Mouse (Mus musculus): Measurements from ENCODE around the gene Ttc17. TPM values are rescaled to one million over a fixed set of nuclear protein-coding genes. Genes with fewer than 3 reads are reported as not detected.
A peak's percentile ranks its signal among the peaks of the same experiment; 100 is the strongest.

Gene Ttc17
- polyA plus RNA-seq, 1 experiment = not detected

DNA sequence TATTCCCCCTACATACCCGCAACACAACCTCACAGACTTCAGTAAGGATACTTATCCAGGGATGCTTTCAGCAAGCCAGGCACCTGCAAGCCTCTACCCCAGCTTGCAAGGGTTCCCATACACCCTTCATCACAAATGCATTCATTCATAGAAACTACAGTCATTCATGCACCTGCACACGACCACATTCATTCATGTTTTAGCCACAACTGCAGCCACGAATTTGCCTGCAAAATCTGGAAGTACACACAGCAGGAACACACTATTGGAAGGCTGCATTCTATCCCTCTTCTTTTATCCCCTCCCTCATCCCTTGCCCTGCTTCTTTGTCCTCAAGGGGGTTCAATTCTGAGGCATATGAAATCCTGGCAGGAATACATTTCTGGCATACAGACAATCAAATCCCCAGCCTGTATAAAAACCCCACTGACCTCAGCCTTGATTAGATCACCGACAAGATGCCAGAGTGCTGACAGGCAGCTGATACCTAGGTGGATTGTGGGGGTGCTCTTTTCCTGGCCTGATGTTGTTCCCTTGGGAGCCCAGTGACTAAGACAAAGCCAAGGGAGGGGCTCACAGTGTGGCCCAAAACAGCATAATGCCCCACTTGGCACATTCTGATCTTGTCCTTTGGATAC is 139.2 kb downstream of the Ttc17 start:
- peaks cover 18% of the 10 kb centered on the region for H3K4me1 ChIP-seq (ENCODE audit: control insufficient read depth, insufficient read depth, low read length)
- 33% methylated on average over 4 of the region's 4 CpGs for WGBS
- H3K27ac ChIP-seq (ENCODE audit: insufficient read depth, low read depth, low read length) = 0 out of 2 replicates have a peak overlapping the region, but pooled peaks have one; percentile 16
- no peak overlapping the region for H3K4me3 ChIP-seq (ENCODE audit: insufficient read depth, low read depth, low read length)
- no peak for TF ChIP-seq POLR2A (IDR thresholded peaks at IDR 0.05; ENCODE audit: insufficient read depth, low read depth, low read length)
- TF ChIP-seq CTCF (IDR thresholded peaks at IDR 0.05; ENCODE audit: insufficient read depth, low read depth, low read length) = no peak

DNA sequence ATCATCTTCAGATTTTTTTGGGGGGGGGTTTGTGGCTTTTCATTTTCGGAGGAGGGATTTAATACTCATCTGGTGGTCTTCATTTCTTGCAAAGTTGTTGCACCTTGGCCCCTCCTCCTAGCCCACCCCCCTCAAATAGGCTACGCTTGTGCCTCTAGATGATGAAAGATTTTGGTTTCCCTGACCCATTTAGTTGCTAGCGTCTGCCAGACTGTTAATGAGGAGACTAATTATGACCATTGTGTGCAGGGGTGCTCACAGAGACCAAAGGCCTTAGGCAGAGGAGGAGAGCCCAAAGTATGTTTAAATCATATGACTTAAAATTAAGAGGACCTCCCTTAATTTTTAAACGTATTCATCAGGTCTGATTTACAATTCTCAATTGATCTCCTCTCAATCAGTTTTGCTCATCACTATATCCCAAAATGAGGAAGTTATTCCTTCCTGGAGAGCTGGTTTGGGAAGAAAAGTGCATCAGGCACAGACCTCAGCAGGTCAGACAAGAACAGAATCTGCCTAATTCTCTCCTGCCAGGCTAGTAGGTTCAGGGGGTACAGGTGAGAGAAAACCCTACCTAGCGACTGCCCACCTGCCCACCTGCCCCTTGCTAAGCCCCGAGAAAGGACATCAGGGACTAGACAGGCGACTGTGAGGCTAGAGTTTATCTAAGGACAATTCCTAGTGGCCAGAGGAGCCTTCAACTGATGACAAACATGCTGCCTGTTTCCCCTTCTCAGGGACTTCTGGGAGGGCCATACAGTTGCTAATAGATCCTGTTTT is 139.9 kb downstream of the Ttc17 start:
- Histone ChIP-seq H3K4me1 (ENCODE audit: control insufficient read depth, insufficient read depth, low read length) (peaks cover 18% of the 10 kb centered on the region), H3K27ac (ENCODE audit: insufficient read depth, low read depth, low read length) (peak overlapping the region; percentile 94; the same call in 1 of the 2 replicates), H3K4me3 (ENCODE audit: insufficient read depth, low read depth, low read length) (no peak overlapping the region)
- TF ChIP-seq CTCF (IDR thresholded peaks at IDR 0.05; ENCODE audit: insufficient read depth, low read depth, low read length) = no peak
- no peak for TF ChIP-seq POLR2A (IDR thresholded peaks at IDR 0.05; ENCODE audit: insufficient read depth, low read depth, low read length)
- 30% methylated on average over 7 of the region's 7 CpGs for WGBS

DNA sequence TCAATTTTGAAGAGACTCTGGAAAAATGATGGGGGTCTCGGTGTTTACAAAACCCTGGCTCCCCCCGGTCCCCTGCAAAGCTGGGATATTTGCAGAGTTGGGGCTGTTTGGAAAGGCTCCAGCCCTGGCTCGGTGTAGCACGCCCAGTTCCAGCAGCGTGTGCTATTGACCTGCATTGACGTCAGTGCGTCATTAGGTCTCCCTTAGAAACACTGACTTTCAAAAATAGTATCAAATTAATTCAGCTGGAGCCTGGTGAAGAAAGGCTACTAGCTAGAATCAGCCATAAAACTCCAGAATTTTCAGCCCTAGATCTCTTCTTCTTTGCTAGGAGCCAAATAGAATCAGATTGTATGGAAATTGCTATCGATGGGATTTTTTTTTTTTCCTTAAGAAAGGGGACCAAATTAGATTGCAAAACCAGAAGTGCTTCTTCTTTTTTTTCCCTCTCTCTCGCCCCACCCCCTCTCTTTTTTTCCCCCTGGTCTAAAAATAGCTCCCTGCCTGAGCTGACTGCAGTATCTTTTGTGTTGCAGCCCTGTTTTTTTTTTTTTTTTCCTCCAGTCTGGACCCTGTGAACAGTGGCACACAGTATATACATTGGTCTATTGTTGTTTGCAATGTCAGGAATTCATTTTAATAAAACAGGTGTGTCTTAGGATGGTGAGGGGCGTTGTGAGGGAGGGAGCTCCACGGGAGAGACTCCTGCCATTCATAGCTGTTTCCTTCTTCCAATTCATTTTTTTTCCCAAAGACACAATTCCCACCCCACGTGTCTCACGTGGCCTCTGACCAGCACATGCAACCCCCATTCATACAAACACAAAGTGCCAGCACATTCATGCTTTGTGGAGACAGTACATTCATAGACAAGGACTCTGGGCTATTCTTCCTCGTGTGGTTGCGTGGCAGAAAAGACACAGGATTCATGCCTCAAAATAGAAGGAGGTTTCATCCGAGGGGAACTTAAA is 141.0 kb downstream of the Ttc17 start:
- WGBS = 2% methylated on average over 16 of the region's 16 CpGs
- Histone ChIP-seq H3K4me3 (ENCODE audit: insufficient read depth, low read depth, low read length) (peak overlapping the region; percentile 11; the same call in 1 of the 2 replicates), H3K27ac (ENCODE audit: insufficient read depth, low read depth, low read length) (peak overlapping the region; percentile 94), H3K4me1 (ENCODE audit: control insufficient read depth, insufficient read depth, low read length) (peaks cover 13% of the 10 kb centered on the region)
- no peak for TF ChIP-seq POLR2A (IDR thresholded peaks at IDR 0.05; ENCODE audit: insufficient read depth, low read depth, low read length)
- TF ChIP-seq CTCF (IDR thresholded peaks at IDR 0.05; ENCODE audit: insufficient read depth, low read depth, low read length) = no peak

DNA sequence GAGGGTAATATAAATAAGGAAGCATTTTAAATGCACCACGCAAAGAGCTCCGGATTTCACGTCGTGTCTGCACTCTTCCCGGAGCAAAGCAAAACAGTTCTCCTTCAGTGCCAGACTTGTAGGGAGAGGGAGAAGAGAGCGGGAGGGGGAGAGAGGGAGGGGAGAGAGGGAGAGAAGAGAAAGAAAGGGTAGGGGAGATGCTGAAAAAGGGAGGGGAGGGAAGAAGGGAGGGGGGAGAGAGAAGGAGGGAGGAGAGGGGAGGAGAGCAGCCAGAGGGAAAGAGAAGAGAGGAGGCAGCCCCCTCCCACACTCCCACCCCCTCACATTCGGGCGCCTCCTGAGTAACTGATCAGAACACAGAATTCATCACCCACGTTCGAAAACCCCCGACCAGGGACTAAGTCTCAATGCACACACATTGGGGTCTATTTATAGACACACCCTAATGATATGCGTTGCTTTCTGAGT is 141.8 kb downstream of the Ttc17 start:
- Histone ChIP-seq H3K27ac (ENCODE audit: insufficient read depth, low read depth, low read length) (peak overlapping the region; percentile 94), H3K4me1 (ENCODE audit: control insufficient read depth, insufficient read depth, low read length) (peaks cover 13% of the 10 kb centered on the region), H3K4me3 (ENCODE audit: insufficient read depth, low read depth, low read length) (peak overlapping the region; percentile 27)
- TF ChIP-seq POLR2A (IDR thresholded peaks at IDR 0.05; ENCODE audit: insufficient read depth, low read depth, low read length) (no peak), CTCF (IDR thresholded peaks at IDR 0.05; ENCODE audit: insufficient read depth, low read depth, low read length) (no peak)
- WGBS = under 1% methylated on average over 12 of the region's 12 CpGs

DNA sequence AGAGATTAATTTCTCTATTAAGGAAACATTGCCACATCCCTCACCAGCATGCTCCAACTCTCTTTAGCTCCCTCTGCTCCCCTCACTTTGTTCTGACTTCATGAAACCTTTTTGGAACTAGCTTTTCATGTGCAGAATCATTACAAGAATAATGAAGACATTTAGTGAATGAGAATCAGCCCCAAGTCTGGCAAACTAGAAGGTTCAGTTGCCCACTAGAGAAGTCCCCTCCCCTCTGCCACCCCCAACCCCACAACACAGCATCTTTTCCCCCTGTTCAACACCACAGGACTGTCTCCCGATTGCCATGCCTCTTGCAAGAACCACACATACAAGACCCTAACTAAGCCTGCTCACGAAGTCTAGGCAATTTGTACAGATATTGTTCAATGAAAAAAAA is 142.5 kb downstream of the Ttc17 start:
- WGBS = 2% methylated on average over 2 of the region's 2 CpGs
- H3K27ac ChIP-seq (ENCODE audit: insufficient read depth, low read depth, low read length) = no peak overlapping the region
- TF ChIP-seq POLR2A (IDR thresholded peaks at IDR 0.05; ENCODE audit: insufficient read depth, low read depth, low read length) = no peak
- TF ChIP-seq CTCF (IDR thresholded peaks at IDR 0.05; ENCODE audit: insufficient read depth, low read depth, low read length) = no peak
- H3K4me3 ChIP-seq (ENCODE audit: insufficient read depth, low read depth, low read length) = peak overlapping the region; percentile 18; the same call in 1 of the 2 replicates
- peaks cover 13% of the 10 kb centered on the region for H3K4me1 ChIP-seq (ENCODE audit: control insufficient read depth, insufficient read depth, low read length)

DNA sequence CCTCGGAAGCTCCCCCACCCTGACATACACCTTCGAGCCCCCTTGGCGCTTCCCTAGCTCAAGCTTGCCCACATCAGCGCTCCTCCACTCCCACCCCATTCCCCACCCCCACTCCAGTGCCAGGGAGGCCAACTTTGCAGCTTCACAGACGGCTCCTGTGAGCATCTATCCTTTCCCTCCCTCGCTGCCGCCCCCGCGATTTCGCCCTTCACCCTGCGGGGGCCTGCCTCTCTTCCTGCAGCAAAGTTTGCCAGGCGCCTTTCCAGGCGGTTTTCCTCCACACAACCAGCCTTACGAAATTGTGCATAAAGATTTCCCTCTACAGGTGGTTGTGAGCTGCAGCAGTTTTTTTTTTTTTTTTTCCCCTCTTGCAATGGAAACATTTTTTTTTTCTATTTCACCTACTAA is 143.0 kb downstream of the Ttc17 start:
- under 1% methylated on average over 14 of the region's 14 CpGs for WGBS
- Histone ChIP-seq H3K4me1 (ENCODE audit: control insufficient read depth, insufficient read depth, low read length) (peaks cover 13% of the 10 kb centered on the region), H3K27ac (ENCODE audit: insufficient read depth, low read depth, low read length) (no peak overlapping the region), H3K4me3 (ENCODE audit: insufficient read depth, low read depth, low read length) (peak overlapping the region; percentile 43)
- no peak for TF ChIP-seq POLR2A (IDR thresholded peaks at IDR 0.05; ENCODE audit: insufficient read depth, low read depth, low read length)
- TF ChIP-seq CTCF (IDR thresholded peaks at IDR 0.05; ENCODE audit: insufficient read depth, low read depth, low read length) = no peak

DNA sequence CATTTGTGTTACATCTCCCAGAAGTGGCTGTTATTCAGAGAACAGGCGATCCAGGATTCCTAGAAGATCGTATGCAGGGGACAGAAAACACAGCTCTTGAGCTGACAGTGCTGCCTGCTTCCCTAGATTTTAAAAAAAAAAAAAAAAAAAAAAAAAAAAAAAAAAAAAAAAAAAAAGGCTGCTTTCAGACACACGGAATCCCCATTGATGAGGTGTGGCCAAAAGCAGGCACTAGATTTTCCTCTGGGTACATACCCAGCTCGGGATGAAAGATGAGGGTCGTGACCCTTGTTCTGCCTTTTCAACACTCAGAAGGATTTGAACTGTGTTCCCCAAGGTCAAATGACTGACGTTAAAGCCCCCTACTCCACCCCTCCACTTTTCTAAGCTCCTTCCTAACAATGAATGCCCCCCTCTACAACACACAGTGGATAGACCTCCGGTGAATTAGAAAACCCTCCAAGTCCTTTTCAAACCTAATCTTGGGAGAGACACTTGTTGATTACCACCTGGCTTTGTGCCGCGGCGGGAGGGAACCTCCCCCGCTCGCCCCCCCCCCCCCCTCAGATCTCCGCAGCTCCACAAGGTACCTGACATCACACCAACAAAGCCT is 143.5 kb downstream of the Ttc17 start:
- TF ChIP-seq CTCF (IDR thresholded peaks at IDR 0.05; ENCODE audit: insufficient read depth, low read depth, low read length) (no peak), POLR2A (IDR thresholded peaks at IDR 0.05; ENCODE audit: insufficient read depth, low read depth, low read length) (no peak)
- H3K4me1 ChIP-seq (ENCODE audit: control insufficient read depth, insufficient read depth, low read length) = peaks cover 13% of the 10 kb centered on the region

DNA sequence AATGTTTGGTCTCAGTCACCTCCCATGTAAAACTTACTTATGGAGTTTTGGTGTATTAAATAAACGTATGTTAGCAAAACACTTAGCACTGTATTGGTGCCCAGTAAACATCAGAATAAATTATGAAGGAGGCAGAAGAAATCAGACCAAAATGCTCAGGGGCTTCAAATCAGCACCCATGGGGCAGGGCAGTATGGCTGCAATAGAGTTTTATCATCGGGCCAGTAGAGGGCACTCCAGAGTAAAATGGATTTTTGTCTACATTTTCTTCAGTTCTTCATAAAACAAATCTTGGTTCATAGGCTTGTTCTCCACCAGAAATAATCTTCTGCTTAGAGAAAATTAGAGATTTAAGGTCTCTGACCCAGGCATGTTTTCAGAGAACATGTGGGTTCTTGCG is 152.4 kb downstream of the Ttc17 start:
- H3K27ac ChIP-seq (ENCODE audit: insufficient read depth, low read depth, low read length) = no peak overlapping the region
- no peak overlapping the region for H3K4me3 ChIP-seq (ENCODE audit: insufficient read depth, low read depth, low read length)
- 30% methylated on average over 3 of the region's 3 CpGs for WGBS
- TF ChIP-seq CTCF (IDR thresholded peaks at IDR 0.05; ENCODE audit: insufficient read depth, low read depth, low read length) (no peak), POLR2A (IDR thresholded peaks at IDR 0.05; ENCODE audit: insufficient read depth, low read depth, low read length) (no peak)
- no peaks in the 10 kb centered on the region for H3K4me1 ChIP-seq (ENCODE audit: control insufficient read depth, insufficient read depth, low read length)

More for the DNA sequence above, 143.5 kb downstream of the Ttc17 start:
- Histone ChIP-seq H3K27ac (ENCODE audit: insufficient read depth, low read depth, low read length) (no peak overlapping the region), H3K4me3 (ENCODE audit: insufficient read depth, low read depth, low read length) (peak overlapping the region; percentile 43)
- WGBS = 6% methylated on average over 11 of the region's 13 CpGs

Other genes with a start within 250 kb of the Ttc17 start
- gene Hsd17b12, start 248.7 kb downstream of the Ttc17 start, polyA plus RNA-seq (2012; ENCODE audit: insufficient read depth, insufficient read length, low replicate concordance, missing spikeins) = not detected in 2 replicates
- gene Api5, start 31.4 kb upstream of the Ttc17 start, polyA plus RNA-seq (2012; ENCODE audit: insufficient read depth, insufficient read length, low replicate concordance, missing spikeins) = 298 TPM in 1 of 2 replicates, not detected in the other